In genomic region chr10:50698836-50699433, GRCm38 (mm10) we compare ENCODE assay signal across 10 mouse cellular contexts.
DNase-seq lines count a peak whose midpoint lies in the region; ATAC-seq and TF ChIP-seq lines count a peak whose summit lies in the region.
"Had no signal": no experiment of that assay in that cellular context is flagged by ENCODE, and none has a peak within 500 bp of the region (broad histone marks: within the 10 kb centered on the region; RNA-seq: fewer than 3 reads in every experiment).

No protein-coding gene starts in this region.

- no peak for TF ChIP-seq EP300 in stomach, postnatal 0 days (optimal IDR thresholded peaks at IDR 0.05)

- H3K4me3 ChIP-seq in neural tube, embryonic 12.5 days: no peak overlapping the region
- no peak overlapping the region for H3K4me3 ChIP-seq in hindbrain, embryonic 14.5 days (replicated peaks; ENCODE audit: low read length)
- no peak overlapping the region for H3K4me3 ChIP-seq in stomach, postnatal 0 days (ENCODE audit: low read depth, low read length)
- H3K4me3 ChIP-seq: heart, embryonic 13.5 days; myocyte had no signal

- DNase-seq in gastrocnemius, adult 18-20 months (ENCODE audit: low spot score): peak; percentile 2
- no peak for DNase-seq in gastrocnemius, adult 8-10 months (ENCODE audit: low spot score in 2 of 2)
- DNase-seq in neural tube, embryonic 10.5 days (ENCODE audit: extremely low spot score, low spot score): no peak
- DNase-seq in hindbrain, embryonic 14.5 days (ENCODE audit: low spot score): peak; percentile 66
- no peak for DNase-seq in stomach, postnatal 0 days (ENCODE audit: low spot score)
- no peak for DNase-seq in adrenal gland, adult 18-20 months (ENCODE audit: low spot score in 2 of 2)
- DNase-seq in adrenal gland, adult 2 months: no peak

- TF ChIP-seq CTCF in stomach, postnatal 0 days (IDR thresholded peaks at IDR 0.05; ENCODE audit: low read depth): peak; percentile 72

- H3K4me2 ChIP-seq in neural tube, embryonic 12.5 days (replicated peaks): no peak overlapping the region
- H3K4me2 ChIP-seq in hindbrain, embryonic 14.5 days (replicated peaks): no peak overlapping the region
- no peak overlapping the region for H3K4me2 ChIP-seq in stomach, postnatal 0 days (replicated peaks; ENCODE audit: low read depth)
- H3K4me2 ChIP-seq: heart, embryonic 13.5 days had no signal

- no peaks in the 10 kb centered on the region for H3K4me1 ChIP-seq in neural tube, embryonic 12.5 days
- H3K4me1 ChIP-seq in hindbrain, embryonic 14.5 days (replicated peaks; ENCODE audit: control insufficient read depth, insufficient read depth, low read length): no peaks in the 10 kb centered on the region
- no peaks in the 10 kb centered on the region for H3K4me1 ChIP-seq in stomach, postnatal 0 days (replicated peaks; ENCODE audit: control insufficient read depth, insufficient read depth)

- H3K27me3 ChIP-seq in neural tube, embryonic 12.5 days (replicated peaks): no peaks in the 10 kb centered on the region
- H3K27me3 ChIP-seq in hindbrain, embryonic 14.5 days (ENCODE audit: control insufficient read depth, insufficient read depth, low read length): no peaks in the 10 kb centered on the region
- no peaks in the 10 kb centered on the region for H3K27me3 ChIP-seq in stomach, postnatal 0 days (ENCODE audit: control insufficient read depth, insufficient read depth, low read length)
- H3K27me3 ChIP-seq: heart, embryonic 13.5 days had no signal

- ATAC-seq in neural tube, embryonic 12.5 days (ENCODE audit: low FRiP score, low read depth): peak; percentile 66
- ATAC-seq in hindbrain, embryonic 14.5 days (ENCODE audit: low FRiP score): 0 out of 2 replicates have a peak, but pooled peaks have one; percentile 43
- ATAC-seq in stomach, postnatal 0 days (ENCODE audit: low FRiP score, low TSS enrichment): no peak

- no peak overlapping the region for H3K9ac ChIP-seq in neural tube, embryonic 12.5 days
- H3K9ac ChIP-seq in hindbrain, embryonic 14.5 days: no peak overlapping the region
- no peak overlapping the region for H3K9ac ChIP-seq in stomach, postnatal 0 days (ENCODE audit: low read length)
- H3K9ac ChIP-seq: heart, embryonic 13.5 days had no signal

- WGBS in neural tube, embryonic 12.5 days: 63% methylated on average over 4 of the region's 4 CpGs
- WGBS in hindbrain, embryonic 14.5 days: 65% methylated on average over 4 of the region's 4 CpGs
- 63% methylated on average over 4 of the region's 4 CpGs for WGBS in stomach, postnatal 0 days

- no peaks in the 10 kb centered on the region for H3K36me3 ChIP-seq in neural tube, embryonic 12.5 days
- H3K36me3 ChIP-seq in hindbrain, embryonic 14.5 days (replicated peaks; ENCODE audit: control insufficient read depth, insufficient read depth): no peaks in the 10 kb centered on the region
- peaks cover 5% of the 10 kb centered on the region; the same call in 1 of the 2 replicates for H3K36me3 ChIP-seq in stomach, postnatal 0 days (ENCODE audit: control insufficient read depth, insufficient read depth, low read length)

- no peak overlapping the region for H3K27ac ChIP-seq in neural tube, embryonic 12.5 days
- no peak overlapping the region for H3K27ac ChIP-seq in hindbrain, embryonic 14.5 days
- no peak overlapping the region for H3K27ac ChIP-seq in stomach, postnatal 0 days (replicated peaks)
- H3K27ac ChIP-seq: heart, embryonic 13.5 days had no signal

- no peaks in the 10 kb centered on the region for H3K9me3 ChIP-seq in neural tube, embryonic 12.5 days
- H3K9me3 ChIP-seq in hindbrain, embryonic 14.5 days (ENCODE audit: control insufficient read depth, low read length): no peaks in the 10 kb centered on the region
- no peaks in the 10 kb centered on the region for H3K9me3 ChIP-seq in stomach, postnatal 0 days (ENCODE audit: control insufficient read depth, low read length)
- H3K9me3 ChIP-seq: heart, embryonic 13.5 days had no signal

Comparison
In these comparisons a context has a peak if more than half of its experiments do, and no peak if none do; other contexts are left out.
1. DNase-seq: peak in gastrocnemius, adult 18-20 months (single experiment) and hindbrain, embryonic 14.5 days (single experiment); none in gastrocnemius, adult 8-10 months (0 of 2), neural tube, embryonic 10.5 days (single experiment), stomach, postnatal 0 days (single experiment), adrenal gland, adult 18-20 months (0 of 2) and adrenal gland, adult 2 months (single experiment).